Mouse (Mus musculus) MEL (cell line): ENCODE results near the gene Myrf.
A peak's percentile ranks its signal among the peaks of the same experiment; 100 is the strongest.

Experiments
- CHD2 ChIP-seq: IDR thresholded peaks from 2 replicates; pipeline ENCODE4 v1.6.1; 2011; ENCODE audit warnings: low read length, improper control_type of control experiment
- CTCF ChIP-seq, 3 experiments: IDR thresholded peaks in 2 of 3; conservative IDR thresholded peaks in 1 of 3; 2 replicates each; pipeline ENCODE4 v1.5.1; 2011 to 2012; ENCODE audit warnings: low read length in 3 of 3, low read depth in 2 of 3, mild to moderate bottlenecking in 2 of 3, improper control_type of control experiment in 1 of 3, inconsistent platforms in 1 of 3, mixed read lengths in 1 of 3, moderate library complexity in 1 of 3; ENCODE audit not compliant: control insufficient read depth in 1 of 3, insufficient read depth in 1 of 3, poor library complexity in 1 of 3, severe bottlenecking in 1 of 3
- E2F4 ChIP-seq: IDR thresholded peaks from 2 replicates; pipeline ENCODE4 v1.6.1; 2011; ENCODE audit warnings: low read depth, low read length, improper control_type of control experiment, borderline replicate concordance
- EP300 ChIP-seq, 2 experiments: IDR thresholded peaks; 2 replicates each; pipeline ENCODE4 v1.6.1; 2011; ENCODE audit warnings: improper control_type of control experiment in 2 of 2, low read length in 2 of 2, low read depth in 1 of 2, mild to moderate bottlenecking in 1 of 2
- HCFC1 ChIP-seq: IDR thresholded peaks from 2 replicates; pipeline ENCODE4 v1.6.1; 2012; ENCODE audit warnings: low read depth, mild to moderate bottlenecking, inconsistent platforms, low read length, improper control_type of control experiment, moderate library complexity
- JUND ChIP-seq: IDR thresholded peaks from 2 replicates; pipeline ENCODE4 v1.6.1; 2011; ENCODE audit warnings: low read depth, mild to moderate bottlenecking, improper control_type of control experiment, low read length
- MXI1 ChIP-seq: IDR thresholded peaks from 2 replicates; pipeline ENCODE4 v1.6.1; 2011; ENCODE audit warnings: mild to moderate bottlenecking, low read depth, low read length, improper control_type of control experiment
- POLR2A ChIP-seq, 2 experiments: IDR thresholded peaks; 2 replicates each; pipeline ENCODE4 v1.6.1; 2011 to 2012; ENCODE audit warnings: low read length in 2 of 2, mild to moderate bottlenecking in 2 of 2, control low read depth in 1 of 2, improper control_type of control experiment in 1 of 2, low read depth in 1 of 2, moderate library complexity in 1 of 2; ENCODE audit not compliant: control insufficient read depth in 1 of 2, insufficient read depth in 1 of 2, poor library complexity in 1 of 2
- RAD21 ChIP-seq: IDR thresholded peaks from 2 replicates; pipeline ENCODE4 v1.6.1; 2011; ENCODE audit warnings: mild to moderate bottlenecking, low read depth, low read length, improper control_type of control experiment
- TAL1 ChIP-seq: IDR thresholded peaks from 2 replicates; pipeline ENCODE4 v1.6.1; 2012; ENCODE audit warnings: mild to moderate bottlenecking, inconsistent platforms, low read length, moderate library complexity, mixed read lengths
- ZNF384 ChIP-seq: IDR thresholded peaks from 2 replicates; pipeline ENCODE4 v1.6.1; 2012; ENCODE audit warnings: low read depth, mild to moderate bottlenecking, inconsistent platforms, low read length, improper control_type of control experiment

DNA sequence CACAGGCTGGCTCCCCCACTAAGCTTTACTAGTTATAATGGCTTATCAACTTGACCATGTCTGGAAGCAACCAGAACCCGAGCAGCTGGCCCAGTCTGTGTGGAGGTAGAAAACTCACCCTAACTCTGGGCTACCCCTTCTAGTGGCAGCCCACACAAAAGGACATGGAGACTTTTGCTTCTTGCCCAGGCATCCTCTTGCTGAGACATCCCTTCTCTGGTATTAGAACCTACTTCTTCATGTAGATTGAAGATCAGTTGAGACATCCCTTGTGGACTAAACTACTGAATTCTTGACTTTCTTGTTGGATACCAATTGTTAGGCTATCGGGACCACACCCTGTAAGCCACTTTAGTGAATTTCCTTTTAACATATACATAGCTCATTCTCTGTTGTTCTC, 42.3 kb downstream of the Myrf start:
- TF ChIP-seq EP300 (IDR thresholded peaks at IDR 0.05; ENCODE audit: low read depth in 1 of 2, low read length in 2 of 2): no peak
- no peak for TF ChIP-seq RAD21
- no peak for TF ChIP-seq CTCF (IDR thresholded peaks at IDR 0.05 in 2 of 3, conservative IDR thresholded peaks at IDR 0.05 in 1 of 3; ENCODE audit: control insufficient read depth in 1 of 3, insufficient read depth in 1 of 3, low read depth in 2 of 3, low read length in 3 of 3, poor library complexity in 1 of 3, severe bottlenecking in 1 of 3)
- TF ChIP-seq HCFC1: no peak
- no peak for TF ChIP-seq JUND
- no peak for TF ChIP-seq TAL1
- no peak for TF ChIP-seq ZNF384
- TF ChIP-seq POLR2A (IDR thresholded peaks at IDR 0.05; ENCODE audit: control insufficient read depth in 1 of 2, insufficient read depth in 1 of 2, low read depth in 1 of 2, low read length in 2 of 2, poor library complexity in 1 of 2): peak in 1 of 2 experiments; percentile 36; a peak in 1 of 4 replicates
- no peak for TF ChIP-seq MXI1
- TF ChIP-seq CHD2: no peak
- no peak for TF ChIP-seq E2F4
